Mouse (Mus musculus) heart, embryonic 12.5 days (tissue): ENCODE data around the gene Asxl2. TPM values are rescaled to one million over a fixed set of nuclear protein-coding genes. Genes with fewer than 3 reads are reported as not detected.
"Not testable (repeated sequence)": the region's sequence is repeated elsewhere in the genome, so short reads cannot be mapped to it uniquely, and the experiment has no call there.

Experiments
- ATAC-seq: fragments of 200-750 bp; cut with Nextera tagmentation; 2 replicates; pipeline ENCODE4 v1.8.0; 2017; ENCODE audit warnings: moderate TSS enrichment, moderate library complexity; ENCODE audit not compliant: insufficient number of reproducible peaks, low FRiP score
- H3K27ac ChIP-seq: fragments of 300-500 bp; sonication (generic); 2 replicates; pipeline ENCODE4 v1.5.1; 2016; ENCODE audit warnings: mild to moderate bottlenecking, moderate library complexity; ENCODE audit not compliant: poor library complexity, severe bottlenecking
- H3K27me3 ChIP-seq: fragments of 300-500 bp; sonication (generic); replicated peaks from 2 replicates; pipeline ENCODE4 v1.6.1; 2016; ENCODE audit warnings: mild to moderate bottlenecking, moderate library complexity
- H3K36me3 ChIP-seq: fragments of 300-500 bp; sonication (generic); 2 replicates; pipeline ENCODE4 v1.6.1; 2016; ENCODE audit warnings: mild to moderate bottlenecking, moderate library complexity
- H3K4me1 ChIP-seq: fragments of 300-500 bp; sonication (generic); replicated peaks from 2 replicates; pipeline ENCODE4 v1.6.1; 2016; ENCODE audit warnings: mild to moderate bottlenecking
- H3K4me2 ChIP-seq: fragments of 300-500 bp; sonication (generic); 2 replicates; pipeline ENCODE4 v1.6.1; 2016; ENCODE audit warnings: mild to moderate bottlenecking, moderate library complexity
- H3K4me3 ChIP-seq: fragments of 300-500 bp; sonication (generic); 2 replicates; pipeline ENCODE4 v1.5.1; 2016; ENCODE audit warnings: mild to moderate bottlenecking
- H3K9ac ChIP-seq: fragments of 300-500 bp; sonication (generic); 2 replicates; pipeline ENCODE4 v1.6.1; 2016; ENCODE audit warnings: mild to moderate bottlenecking, moderate library complexity
- H3K9me3 ChIP-seq: fragments of 300-500 bp; sonication (generic); replicated peaks from 2 replicates; pipeline ENCODE4 v1.6.1; 2016; ENCODE audit warnings: mild to moderate bottlenecking, moderate library complexity
- WGBS: fragments of 180-500 bp; shearing (Covaris S2); methylation state at CpG from one replicate; pipeline ENCODE4 v1.1.7; 2016; 5-methylcytosine and 5-hydroxymethylcytosine counted together
- polyA plus RNA-seq: library from polyadenylated mRNA; unstranded; fragments of >200 nt; fragmentation: Nextera tagmentation; extraction: Ambion mirVana; gene quantifications from 2 replicates; pipeline ENCODE4 v1.2.1, GENCODE M21; 2016

Asxl2 gene
- polyA plus RNA-seq, 1 experiment from 2014 or later, result 22.6 TPM

DNA sequence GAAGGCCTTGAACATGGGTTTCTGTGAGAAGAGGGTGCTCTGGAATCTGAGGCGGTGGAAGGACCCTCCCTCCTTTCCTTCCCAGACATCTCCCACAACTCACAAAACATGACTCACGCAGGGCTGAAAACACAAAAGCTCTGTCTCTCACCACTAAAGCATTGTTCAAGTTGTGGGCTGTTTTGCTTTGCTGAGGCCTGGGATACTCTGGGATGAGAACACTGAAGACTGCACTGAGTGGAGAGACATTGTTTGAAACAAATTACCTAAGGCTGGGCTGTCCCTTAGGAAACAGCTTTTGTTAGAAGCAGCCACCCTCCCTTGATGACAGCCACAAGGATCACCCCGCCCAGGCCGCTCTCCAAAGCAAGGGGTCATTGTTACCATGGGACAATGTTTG lies 33.5 kb upstream of the Asxl2 start:
- Histone ChIP-seq H3K4me1 (peaks cover 7% of the 10 kb centered on the region; the same call in 1 of the 2 replicates), H3K4me3 (no peak overlapping the region), H3K9ac (no peak overlapping the region), H3K27me3 (no peaks in the 10 kb centered on the region), H3K4me2 (no peak overlapping the region), H3K36me3 (peaks cover 15% of the 10 kb centered on the region), H3K9me3 (no peaks in the 10 kb centered on the region), H3K27ac (no peak overlapping the region)
- WGBS, result 54% methylated on average over 4 of the region's 4 CpGs
- no peak for ATAC-seq

DNA sequence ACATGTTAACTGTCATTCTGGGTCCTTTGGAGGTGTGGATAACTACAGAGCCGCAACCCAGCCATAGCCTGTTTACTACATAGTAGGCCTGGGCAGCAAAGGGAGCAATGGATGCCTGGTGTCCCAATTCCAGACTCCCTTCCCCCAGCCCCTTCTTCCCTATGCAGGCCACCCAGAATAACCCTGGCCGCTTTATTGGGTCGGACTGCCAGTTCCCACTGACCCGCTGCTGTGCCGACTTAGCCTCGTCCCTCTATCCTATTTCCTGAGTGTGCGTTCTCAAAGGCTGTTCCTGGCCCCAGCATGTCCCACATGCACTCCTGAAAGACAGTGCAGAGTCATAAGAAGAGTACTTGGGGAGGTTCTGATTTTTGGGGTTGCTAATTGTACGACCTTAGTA lies 29.7 kb upstream of the Asxl2 start:
- H3K4me2 ChIP-seq, result no peak overlapping the region
- H3K36me3 ChIP-seq, result peaks cover 10% of the 10 kb centered on the region; the same call in 1 of the 2 replicates
- 83% methylated on average over 8 of the region's 8 CpGs for WGBS

DNA sequence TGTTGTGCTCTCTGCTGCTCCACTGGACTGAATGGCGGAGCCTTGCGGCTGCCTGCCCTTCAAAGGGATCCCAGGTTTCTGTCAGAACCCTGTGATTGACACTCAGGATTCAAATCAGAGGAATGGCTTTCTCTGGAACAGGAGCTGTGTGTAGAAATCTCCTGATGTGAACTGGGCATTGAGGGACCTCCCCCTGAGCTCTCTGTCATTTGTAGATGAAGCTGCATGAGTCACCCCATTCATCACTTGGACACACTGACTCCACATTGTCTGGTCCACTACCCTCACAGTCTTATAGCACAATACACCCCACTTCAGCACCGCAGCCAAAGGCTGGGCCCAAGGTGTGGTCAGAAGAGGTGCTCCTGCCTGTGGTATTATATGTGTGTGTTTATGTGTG lies 21.0 kb upstream of the Asxl2 start:
- H3K4me2 ChIP-seq, H3K4me1 ChIP-seq, H3K9ac ChIP-seq, ATAC-seq, H3K27ac ChIP-seq, H3K4me3 ChIP-seq, H3K9me3 ChIP-seq, H3K27me3 ChIP-seq: not testable (repeated sequence)
- peaks cover 38% of the 10 kb centered on the region for H3K36me3 ChIP-seq
- 94% methylated on average over 3 of the region's 3 CpGs for WGBS

More for the DNA sequence above, 29.7 kb upstream of the Asxl2 start:
- Histone ChIP-seq H3K9ac (no peak overlapping the region), H3K4me3 (no peak overlapping the region), H3K27me3 (no peaks in the 10 kb centered on the region), H3K27ac (no peak overlapping the region), H3K9me3 (no peaks in the 10 kb centered on the region), H3K4me1 (peaks cover 7% of the 10 kb centered on the region; the same call in 1 of the 2 replicates)
- no peak for ATAC-seq

DNA sequence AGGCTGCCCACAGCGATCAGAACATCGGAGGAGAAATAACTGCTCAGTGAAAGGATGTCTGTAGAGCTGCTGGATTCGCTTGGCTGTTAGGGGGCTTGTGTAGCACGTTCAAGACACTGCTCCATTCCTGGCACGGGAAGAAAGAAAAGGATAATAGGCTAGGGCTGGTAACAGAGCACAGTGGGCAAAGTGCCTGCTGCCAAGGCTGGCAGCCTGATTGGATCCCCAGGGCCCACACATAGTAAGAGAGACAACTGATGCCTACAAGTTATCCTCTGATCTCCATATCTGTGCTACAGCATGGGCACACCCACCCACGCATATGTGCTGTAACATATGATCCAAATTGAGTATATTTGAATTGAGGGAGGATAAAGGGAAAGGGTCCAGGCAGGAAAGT lies 20.1 kb upstream of the Asxl2 start:
- peaks cover 41% of the 10 kb centered on the region for H3K36me3 ChIP-seq
- no peaks in the 10 kb centered on the region for H3K4me1 ChIP-seq
- 94% methylated on average over 6 of the region's 6 CpGs for WGBS
- no peaks in the 10 kb centered on the region for H3K9me3 ChIP-seq
- H3K4me2 ChIP-seq, result no peak overlapping the region
- no peak overlapping the region for H3K27ac ChIP-seq
- H3K4me3 ChIP-seq, result no peak overlapping the region
- no peaks in the 10 kb centered on the region for H3K27me3 ChIP-seq
- no peak for ATAC-seq
- H3K9ac ChIP-seq, result no peak overlapping the region

DNA sequence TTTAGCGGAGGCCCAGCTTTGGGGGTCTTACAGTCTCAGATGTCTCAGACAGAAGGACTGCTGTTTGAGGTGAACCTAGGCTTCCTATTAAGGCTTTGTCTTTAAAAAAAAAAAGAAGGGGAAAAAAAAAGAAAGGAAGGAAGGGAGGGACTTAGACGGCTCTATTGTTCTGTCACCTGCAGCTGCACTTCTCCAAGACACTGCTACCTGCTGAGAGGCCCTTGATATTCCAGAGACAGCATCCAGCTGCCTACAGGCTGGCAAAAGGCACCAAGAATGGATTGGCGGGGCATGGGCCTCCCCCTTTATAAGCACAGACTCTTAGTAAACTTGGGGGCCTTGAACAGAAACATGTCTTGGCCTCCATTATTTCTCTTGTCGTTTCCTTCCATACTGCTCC lies 11.7 kb upstream of the Asxl2 start:
- Histone ChIP-seq H3K4me3 (no peak overlapping the region), H3K9me3 (no peaks in the 10 kb centered on the region), H3K27me3 (no peaks in the 10 kb centered on the region), H3K36me3 (peaks cover 18% of the 10 kb centered on the region), H3K9ac (no peak overlapping the region), H3K27ac (no peak overlapping the region), H3K4me2 (no peak overlapping the region), H3K4me1 (no peaks in the 10 kb centered on the region)
- no peak for ATAC-seq
- 93% methylated on average over 4 of the region's 4 CpGs for WGBS

DNA sequence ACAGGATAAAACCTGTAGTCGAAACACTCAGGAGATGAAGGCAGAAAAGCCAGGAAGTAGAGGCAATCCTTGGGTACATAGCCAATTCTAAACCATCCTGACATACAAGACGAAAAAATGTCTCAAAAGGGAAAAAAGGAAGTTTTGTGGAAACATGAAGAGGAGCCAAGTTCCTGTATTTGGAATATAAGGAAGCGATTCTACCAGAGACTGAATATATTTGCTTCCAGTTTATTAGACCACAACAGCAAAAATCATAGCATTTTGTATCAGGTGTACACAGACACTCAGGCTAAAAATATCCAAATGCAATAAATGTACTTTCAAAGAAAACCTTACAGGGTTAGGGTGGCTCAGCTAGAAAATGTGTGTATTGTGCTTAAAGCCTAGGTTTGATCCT lies 7.9 kb upstream of the Asxl2 start:
- H3K9ac ChIP-seq, result no peak overlapping the region
- WGBS, result 86% methylated on average over 3 of the region's 3 CpGs
- H3K9me3 ChIP-seq, result no peaks in the 10 kb centered on the region
- no peaks in the 10 kb centered on the region for H3K4me1 ChIP-seq
- no peaks in the 10 kb centered on the region for H3K27me3 ChIP-seq
- no peak overlapping the region for H3K4me3 ChIP-seq
- no peak for ATAC-seq
- H3K4me2 ChIP-seq, result no peak overlapping the region
- H3K27ac ChIP-seq, result no peak overlapping the region
- peaks cover 23% of the 10 kb centered on the region for H3K36me3 ChIP-seq

DNA sequence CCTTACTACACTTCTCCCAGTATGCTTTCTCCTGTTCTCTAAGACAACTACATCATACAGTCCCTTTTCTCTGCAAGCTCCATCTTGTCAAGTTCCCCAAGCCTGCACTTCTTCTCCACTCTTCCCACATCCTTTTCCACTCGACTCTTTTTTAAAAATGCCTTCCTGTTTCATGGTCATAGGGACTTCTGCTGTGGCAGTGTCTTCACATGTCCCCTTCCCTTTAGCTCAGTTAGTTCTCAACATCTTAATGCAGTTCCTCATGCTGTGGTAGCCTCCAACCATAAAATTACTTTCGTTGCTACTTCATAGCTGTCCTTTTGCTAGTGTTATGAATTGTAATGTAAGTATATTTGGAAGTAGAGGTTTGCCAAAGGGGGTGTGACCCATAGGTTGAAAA lies 6.1 kb upstream of the Asxl2 start:
- no peak for ATAC-seq
- WGBS, result 81% methylated on average over 2 of the region's 2 CpGs
- H3K4me2 ChIP-seq, result no peak overlapping the region

DNA sequence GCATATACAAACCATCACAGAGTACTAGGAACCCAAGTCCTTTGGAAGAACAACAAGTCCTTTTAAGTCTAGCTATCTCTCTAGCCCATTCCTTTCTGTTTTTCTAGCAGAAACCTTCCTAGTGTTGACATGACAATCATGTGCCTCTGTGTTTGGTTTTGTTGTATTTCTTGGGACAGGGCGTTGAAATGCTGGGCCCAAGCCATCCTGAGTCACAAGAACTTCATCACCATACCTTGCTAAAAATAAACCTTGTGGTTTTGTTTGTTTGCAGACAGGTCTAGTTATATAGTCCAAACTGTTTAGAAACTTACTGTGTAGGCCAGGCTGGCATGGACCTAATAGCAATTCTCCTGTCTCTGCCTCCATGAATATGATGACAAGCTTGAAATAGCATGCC lies 3.9 kb upstream of the Asxl2 start:
- 74% methylated on average over 1 of the region's 1 CpGs for WGBS
- ATAC-seq, result no peak
- no peaks in the 10 kb centered on the region for H3K27me3 ChIP-seq
- peaks cover 13% of the 10 kb centered on the region; the same call in 1 of the 2 replicates for H3K36me3 ChIP-seq
- no peak overlapping the region for H3K27ac ChIP-seq
- H3K4me1 ChIP-seq, result peaks cover 15% of the 10 kb centered on the region
- H3K9ac ChIP-seq, result no peak overlapping the region
- H3K4me2 ChIP-seq, result no peak overlapping the region
- H3K9me3 ChIP-seq, result no peaks in the 10 kb centered on the region
- no peak overlapping the region for H3K4me3 ChIP-seq

More for the DNA sequence above, 6.1 kb upstream of the Asxl2 start:
- Histone ChIP-seq H3K4me3 (no peak overlapping the region), H3K27ac (no peak overlapping the region), H3K27me3 (no peaks in the 10 kb centered on the region), H3K4me1 (peaks cover 13% of the 10 kb centered on the region), H3K9me3 (no peaks in the 10 kb centered on the region), H3K9ac (no peak overlapping the region), H3K36me3 (peaks cover 17% of the 10 kb centered on the region)

DNA sequence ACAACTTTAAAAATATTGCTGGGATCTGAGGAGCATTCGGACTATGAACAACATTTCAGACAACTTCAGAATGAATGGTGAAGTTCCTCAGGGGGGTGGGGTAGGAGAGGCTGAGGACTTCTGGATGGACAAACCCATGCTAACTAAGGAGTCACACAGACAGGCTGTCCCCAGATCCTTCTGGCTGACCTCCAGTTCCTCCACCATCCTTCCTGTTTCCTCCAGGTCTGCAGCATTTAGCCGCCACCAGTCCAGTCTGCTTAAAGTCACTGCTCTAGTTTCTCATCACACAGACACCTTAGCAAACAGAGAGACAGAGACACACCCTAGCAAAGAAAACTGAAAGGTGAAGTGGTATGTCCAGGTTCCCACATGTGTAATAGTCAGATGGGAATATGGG lies 2.5 kb upstream of the Asxl2 start:
- H3K36me3 ChIP-seq, result peaks cover 11% of the 10 kb centered on the region; the same call in 1 of the 2 replicates
- no peak overlapping the region for H3K27ac ChIP-seq
- no peaks in the 10 kb centered on the region for H3K27me3 ChIP-seq
- H3K4me2 ChIP-seq, result no peak overlapping the region
- H3K4me3 ChIP-seq, result no peak overlapping the region
- H3K4me1 ChIP-seq, result peaks cover 17% of the 10 kb centered on the region
- no peak overlapping the region for H3K9ac ChIP-seq
- ATAC-seq, result no peak
- no peaks in the 10 kb centered on the region for H3K9me3 ChIP-seq
- 69% methylated on average over 2 of the region's 2 CpGs for WGBS

DNA sequence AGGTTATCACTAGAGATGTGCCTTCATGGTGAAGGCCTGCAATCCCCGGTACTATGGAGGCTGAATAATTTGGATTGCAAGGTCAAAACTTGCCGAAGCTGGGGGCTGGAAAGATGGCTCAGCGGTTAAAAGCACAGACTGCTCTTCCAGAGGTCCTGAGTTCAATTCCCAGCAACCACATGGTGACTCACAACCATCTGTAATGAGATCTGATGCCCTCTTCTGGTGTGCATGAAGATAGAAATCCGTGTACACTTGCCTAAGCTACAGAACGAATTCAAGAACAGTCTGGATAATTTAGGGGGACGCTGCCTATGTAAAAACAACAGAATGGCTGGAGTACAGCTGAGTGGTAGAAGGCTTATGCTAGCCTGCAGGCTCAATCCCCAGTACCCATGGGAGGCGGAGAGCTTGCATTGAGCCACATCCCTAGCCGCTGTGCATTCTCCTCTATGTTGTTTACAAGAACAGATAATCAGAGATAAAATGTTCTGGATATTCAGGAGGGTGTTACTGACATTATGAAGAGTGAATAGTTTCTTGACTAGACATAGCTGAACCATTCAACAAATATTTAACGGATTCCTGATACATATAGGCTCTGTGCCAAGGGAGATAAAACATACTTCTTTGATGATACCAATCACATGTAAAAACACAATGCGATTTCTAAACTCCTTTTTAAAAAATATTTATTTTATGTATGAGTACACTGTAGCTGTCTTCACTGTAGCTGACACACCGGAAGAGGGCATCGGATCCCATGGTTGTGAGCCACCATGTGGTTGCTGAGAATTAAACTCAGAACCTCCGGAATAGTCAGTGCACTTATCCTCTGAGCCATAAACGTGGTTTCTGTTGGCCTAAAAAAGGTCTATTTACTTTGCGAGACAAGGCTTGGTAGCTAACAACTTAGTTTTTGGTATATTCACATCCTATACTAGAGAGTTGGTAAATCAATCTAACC lies 999 bp upstream of the Asxl2 start:
- ATAC-seq, result 0 out of 2 replicates have a peak, but pooled peaks have one; percentile 4
- peak overlapping the region; percentile 99 for H3K27ac ChIP-seq
- H3K9ac ChIP-seq, result peak overlapping the region; percentile 60
- no peaks in the 10 kb centered on the region for H3K9me3 ChIP-seq
- H3K4me3 ChIP-seq, result peak overlapping the region; percentile 84
- peak overlapping the region; percentile 71 for H3K4me2 ChIP-seq
- no peaks in the 10 kb centered on the region for H3K27me3 ChIP-seq
- 40% methylated on average over 15 of the region's 15 CpGs for WGBS
- H3K4me1 ChIP-seq, result peaks cover 20% of the 10 kb centered on the region
- H3K36me3 ChIP-seq, result peaks cover 14% of the 10 kb centered on the region; the same call in 1 of the 2 replicates

DNA sequence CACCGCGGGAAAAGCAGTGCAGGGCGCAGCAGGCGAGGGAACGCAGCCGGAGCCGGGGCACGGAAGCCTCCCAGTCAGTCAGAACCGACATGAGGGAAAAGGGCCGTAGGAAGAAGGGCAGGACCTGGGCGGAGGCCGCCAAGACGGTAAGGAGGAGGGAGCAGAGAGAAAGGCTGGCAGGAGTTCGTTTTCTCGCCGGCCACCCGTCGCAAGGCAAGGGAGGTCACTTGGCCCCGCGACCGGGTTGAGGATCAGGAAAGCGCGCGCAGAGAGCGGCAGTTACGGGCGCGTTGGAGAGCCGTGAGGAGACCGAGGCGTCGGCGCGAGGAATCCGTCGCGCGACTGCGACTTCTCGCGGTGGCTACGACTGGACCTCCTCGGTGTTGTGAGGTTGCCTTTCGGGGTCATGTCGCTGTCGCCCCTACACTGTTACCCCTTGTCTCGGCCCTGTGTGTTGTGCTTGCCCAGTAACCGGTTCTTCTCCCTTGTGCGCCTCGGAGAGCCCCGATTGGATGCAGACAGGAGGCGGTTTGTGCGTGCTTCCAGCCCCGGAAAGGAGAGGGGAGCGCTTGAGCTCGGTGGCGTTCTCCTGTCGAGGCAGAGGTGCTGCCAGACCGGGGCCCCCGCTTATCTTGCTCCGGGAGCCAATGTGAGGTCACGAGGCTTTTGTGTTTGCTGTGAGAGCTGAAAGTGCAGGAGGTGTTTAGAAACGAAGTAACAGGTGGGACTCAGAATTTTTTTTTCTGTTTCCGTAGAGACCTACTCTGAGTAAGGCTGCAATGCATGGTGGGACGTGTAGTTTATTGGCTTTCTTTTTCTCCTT lies 621 bp downstream of the Asxl2 start:
- Histone ChIP-seq H3K4me2 (peak overlapping the region; percentile 71), H3K4me3 (peak overlapping the region; percentile 84), H3K36me3 (peaks cover 6% of the 10 kb centered on the region; the same call in 1 of the 2 replicates), H3K4me1 (peaks cover 27% of the 10 kb centered on the region), H3K27me3 (no peaks in the 10 kb centered on the region), H3K27ac (peak overlapping the region; percentile 99), H3K9me3 (no peaks in the 10 kb centered on the region), H3K9ac (peak overlapping the region; percentile 98)
- WGBS, result under 1% methylated on average over 65 of the region's 65 CpGs
- ATAC-seq, result peak; percentile 67
